Mouse (Mus musculus) lung, postnatal 0 days (tissue): ENCODE measurements at regions not wholly inside any gene's neighbourhood (a gene's known extent, or its start where the extent isn't known, plus 50 kb on each side); places are given as distances from the start of the nearest gene placed in this dataset.
A peak's percentile ranks its signal among the peaks of the same experiment; 100 is the strongest.

Source experiments
- CTCF ChIP-seq: IDR thresholded peaks from 2 replicates; pipeline ENCODE4 v1.5.1; 2016; ENCODE audit warnings: antibody characterized with exemption, mild to moderate bottlenecking
- EP300 ChIP-seq: IDR thresholded peaks from 2 replicates; pipeline ENCODE4 v1.6.1; 2016; ENCODE audit warnings: antibody characterized with exemption, mild to moderate bottlenecking, control low read depth

DNA sequence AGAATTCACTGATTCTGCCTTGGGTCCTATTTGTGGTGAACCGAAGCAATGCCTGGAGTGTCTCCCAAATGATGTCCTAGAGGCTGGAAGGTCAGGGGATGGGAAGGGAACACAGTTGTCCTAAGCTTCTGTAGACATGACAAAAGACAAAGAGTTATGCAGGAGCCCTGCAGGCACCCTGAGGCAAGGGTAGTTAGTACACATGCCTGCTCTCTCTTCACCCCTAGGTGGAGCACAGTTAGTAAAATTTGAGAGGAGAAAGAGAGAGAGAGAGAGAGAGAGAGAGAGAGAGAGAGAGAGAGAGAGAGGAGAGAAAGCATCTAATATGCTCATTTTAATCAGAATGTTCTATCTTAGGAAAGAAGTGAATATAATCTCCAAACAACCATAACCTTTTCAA is 87.4 kb downstream of the Gm815 start:
- peak; percentile 58 for TF ChIP-seq CTCF
- no peak for TF ChIP-seq EP300
